Mouse (Mus musculus) v-Abl transformed pro-B cells (cell line): ENCODE data around the gene Cd93.

Experiments used
- in situ Hi-C, 2 experiments: fragments of 400-800 bp; cut with MboI; formaldehyde crosslinking; loops; one replicate each; pipeline ENCODE4 v1.15.1; 2025; ENCODE audit not compliant: unreplicated experiment in 2 of 2

Cd93 gene

GRCm38 (mm10) chr2:148443249-148443958 lies at the start of gene Cd93:
Cd93 (minus strand) TSS chr2:148443563.
- in situ Hi-C loops, result loop anchor here in 1 of 2 experiments (10.0 kb wide), 1 partner anchor 91 kb away; no protein-coding TSS in a partner anchor

- in situ Hi-C loops, result no loop called here
Observed at GRCm38 (mm10) chr2:148492108-148492507, 48.7 kb upstream of the Cd93 start.

GRCm38 (mm10) chr2:148490150-148490549 lies 46.8 kb upstream of the Cd93 start:
- in situ Hi-C loops, result no loop called here

GRCm38 (mm10) chr2:148488885-148489284 lies 45.5 kb upstream of the Cd93 start:
- in situ Hi-C loops, result loop anchor here in 1 of 2 experiments (5.0 kb wide), 1 partner anchor 33 kb away; no protein-coding TSS in a partner anchor

- in situ Hi-C loops, result loop anchor here in 1 of 2 experiments (5.0 kb wide), 1 partner anchor 37 kb away; no protein-coding TSS in a partner anchor
Observed at GRCm38 (mm10) chr2:148485576-148485975, 42.2 kb upstream of the Cd93 start.

- in situ Hi-C loops, result no loop called here
Observed at GRCm38 (mm10) chr2:148480376-148480775, 37.0 kb upstream of the Cd93 start.

- in situ Hi-C loops, result no loop called here
Observed at GRCm38 (mm10) chr2:148478141-148478701, 34.9 kb upstream of the Cd93 start.

GRCm38 (mm10) chr2:148477346-148477745 lies 34.0 kb upstream of the Cd93 start:
- in situ Hi-C loops, result no loop called here

GRCm38 (mm10) chr2:148476576-148476975 lies 33.2 kb upstream of the Cd93 start:
- in situ Hi-C loops, result no loop called here

GRCm38 (mm10) chr2:148475879-148476495 lies 32.6 kb upstream of the Cd93 start:
- in situ Hi-C loops, result no loop called here

GRCm38 (mm10) chr2:148469341-148470238 lies 26.2 kb upstream of the Cd93 start:
- in situ Hi-C loops, result no loop called here

- in situ Hi-C loops, result no loop called here
Observed at GRCm38 (mm10) chr2:148467921-148468440, 24.6 kb upstream of the Cd93 start.

- in situ Hi-C loops, result loop anchor here in 1 of 2 experiments (5.0 kb wide), 1 partner anchor 52 kb away; no protein-coding TSS in a partner anchor
Observed at GRCm38 (mm10) chr2:148455341-148455740, 12.0 kb upstream of the Cd93 start.

GRCm38 (mm10) chr2:148454014-148454542 lies 10.7 kb upstream of the Cd93 start:
- in situ Hi-C loops, result no loop called here

- in situ Hi-C loops, result no loop called here
Observed at GRCm38 (mm10) chr2:148453061-148453460, 9.7 kb upstream of the Cd93 start.

- in situ Hi-C loops, result no loop called here
Observed at GRCm38 (mm10) chr2:148451498-148451897, 8.1 kb upstream of the Cd93 start.

- in situ Hi-C loops, result no loop called here
Observed at GRCm38 (mm10) chr2:148450616-148451015, 7.3 kb upstream of the Cd93 start.

GRCm38 (mm10) chr2:148449659-148450058 lies 6.3 kb upstream of the Cd93 start:
- in situ Hi-C loops, result loop anchor here in 1 of 2 experiments (10.0 kb wide), 1 partner anchor 85 kb away; no protein-coding TSS in a partner anchor

GRCm38 (mm10) chr2:148446446-148446845 lies 3.1 kb upstream of the Cd93 start:
- in situ Hi-C loops, result loop anchor here in 1 of 2 experiments (10.0 kb wide), 1 partner anchor 88 kb away; no protein-coding TSS in a partner anchor

- in situ Hi-C loops, result loop anchor here in 1 of 2 experiments (10.0 kb wide), 1 partner anchor 89 kb away; no protein-coding TSS in a partner anchor
Observed at GRCm38 (mm10) chr2:148445616-148446015, 2.3 kb upstream of the Cd93 start.
